Mouse (Mus musculus) liver, embryonic 15.5 days (tissue): Measurements from ENCODE around the gene Arhgef26. TPM values are rescaled to one million over a fixed set of nuclear protein-coding genes. Genes with fewer than 3 reads are reported as not detected.

Experiments
- ATAC-seq: fragments of 200-750 bp; cut with Nextera tagmentation; 2 replicates; pipeline ENCODE4 v1.8.0; 2017; ENCODE audit warnings: moderate number of reproducible peaks, mild to moderate bottlenecking, moderate library complexity; ENCODE audit not compliant: insufficient read depth
- H3K27ac ChIP-seq: fragments of 300-500 bp; sonication (generic); replicated peaks from 2 replicates; pipeline ENCODE4 v1.5.1; 2015; ENCODE audit warnings: mild to moderate bottlenecking, inconsistent platforms
- H3K27me3 ChIP-seq: fragments of 300-500 bp; sonication (generic); 2 replicates; pipeline ENCODE4 v1.6.1; 2015; ENCODE audit warnings: mild to moderate bottlenecking, inconsistent platforms
- H3K36me3 ChIP-seq: fragments of 300-500 bp; sonication (generic); replicated peaks from 2 replicates; pipeline ENCODE4 v1.6.1; 2015; ENCODE audit warnings: moderate library complexity, mild to moderate bottlenecking, inconsistent platforms
- H3K4me1 ChIP-seq: fragments of 300-500 bp; sonication (generic); replicated peaks from 2 replicates; pipeline ENCODE4 v1.6.1; 2015; ENCODE audit warnings: inconsistent platforms
- H3K4me2 ChIP-seq: fragments of 300-500 bp; sonication (generic); 2 replicates; pipeline ENCODE4 v1.6.1; 2015; ENCODE audit warnings: moderate library complexity, mild to moderate bottlenecking, inconsistent platforms
- H3K4me3 ChIP-seq: fragments of 300-500 bp; sonication (generic); replicated peaks from 2 replicates; pipeline ENCODE4 v1.5.1; 2015; ENCODE audit warnings: mild to moderate bottlenecking, inconsistent platforms
- H3K9ac ChIP-seq: fragments of 300-500 bp; sonication (generic); 2 replicates; pipeline ENCODE4 v1.6.1; 2015; ENCODE audit warnings: moderate library complexity, mild to moderate bottlenecking, inconsistent platforms
- H3K9me3 ChIP-seq: fragments of 300-500 bp; sonication (generic); replicated peaks from 2 replicates; pipeline ENCODE4 v1.6.1; 2016; ENCODE audit warnings: inconsistent platforms
- WGBS: fragments of 180-500 bp; shearing (Covaris S2); methylation state at CpG from one replicate; pipeline ENCODE4 v1.1.7; 2015; ENCODE audit warnings: mixed read lengths; ENCODE audit not compliant: insufficient replicate concordance; 5-methylcytosine and 5-hydroxymethylcytosine counted together
- polyA plus RNA-seq: library from polyadenylated mRNA; unstranded; fragments of >200 nt; fragmentation: Nextera tagmentation; extraction: Ambion mirVana; gene quantifications from 2 replicates; pipeline ENCODE4 v1.2.1, GENCODE M21; 2015

The Arhgef26 gene
- polyA plus RNA-seq, 1 experiment from 2014 or later: 0.26 TPM

DNA sequence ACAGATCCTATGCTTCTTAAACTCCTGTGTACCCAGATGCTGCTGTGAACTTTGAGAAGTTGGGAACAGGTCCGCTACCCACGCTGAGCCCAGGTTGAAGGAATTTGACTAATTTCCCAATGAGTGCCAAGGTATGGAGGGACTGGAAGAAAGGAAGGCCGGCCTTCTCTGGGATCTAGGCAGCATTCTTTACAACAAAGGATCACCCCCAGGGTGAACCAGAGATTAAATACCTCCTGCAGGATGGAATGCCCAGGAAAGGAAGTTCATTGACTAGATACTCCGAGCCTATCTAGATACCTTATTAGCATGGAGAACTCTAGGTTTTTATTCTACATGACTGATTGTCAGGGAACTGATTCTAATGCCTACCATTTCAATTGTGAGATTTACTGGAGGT lies 114.8 kb downstream of the Arhgef26 start:
- Histone ChIP-seq H3K27me3 (no peaks in the 10 kb centered on the region), H3K36me3 (no peaks in the 10 kb centered on the region), H3K27ac (no peak overlapping the region), H3K9ac (no peak overlapping the region), H3K4me3 (no peak overlapping the region), H3K4me2 (no peak overlapping the region), H3K9me3 (no peaks in the 10 kb centered on the region), H3K4me1 (no peaks in the 10 kb centered on the region)
- no peak for ATAC-seq
- 58% methylated on average over 4 of the region's 4 CpGs for WGBS

DNA sequence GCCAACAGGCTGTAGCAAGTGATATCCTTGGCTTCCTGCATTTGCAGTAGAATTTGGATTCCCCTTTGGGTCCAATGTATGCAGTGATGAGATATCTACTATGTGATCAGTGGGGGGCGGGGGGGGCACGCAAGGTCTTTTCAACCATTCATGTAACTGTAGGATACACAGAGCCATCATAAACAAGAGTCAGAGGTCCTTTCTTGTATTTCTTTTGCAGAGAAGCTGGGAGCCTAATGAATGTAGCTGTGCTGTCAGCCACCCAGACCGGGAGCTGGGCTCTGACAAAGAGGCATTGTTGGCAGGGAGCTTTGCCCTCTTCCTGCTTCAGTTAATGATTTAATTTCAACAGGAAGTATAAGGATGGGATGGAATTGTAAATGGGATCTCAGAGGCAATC lies 116.0 kb downstream of the Arhgef26 start:
- H3K36me3 ChIP-seq: no peaks in the 10 kb centered on the region
- WGBS: 52% methylated on average over 3 of the region's 3 CpGs
- no peaks in the 10 kb centered on the region for H3K9me3 ChIP-seq
- H3K27me3 ChIP-seq: no peaks in the 10 kb centered on the region
- no peak overlapping the region for H3K4me2 ChIP-seq
- no peak overlapping the region for H3K9ac ChIP-seq
- ATAC-seq: no peak
- H3K4me1 ChIP-seq: no peaks in the 10 kb centered on the region
- no peak overlapping the region for H3K27ac ChIP-seq
- H3K4me3 ChIP-seq: no peak overlapping the region

DNA sequence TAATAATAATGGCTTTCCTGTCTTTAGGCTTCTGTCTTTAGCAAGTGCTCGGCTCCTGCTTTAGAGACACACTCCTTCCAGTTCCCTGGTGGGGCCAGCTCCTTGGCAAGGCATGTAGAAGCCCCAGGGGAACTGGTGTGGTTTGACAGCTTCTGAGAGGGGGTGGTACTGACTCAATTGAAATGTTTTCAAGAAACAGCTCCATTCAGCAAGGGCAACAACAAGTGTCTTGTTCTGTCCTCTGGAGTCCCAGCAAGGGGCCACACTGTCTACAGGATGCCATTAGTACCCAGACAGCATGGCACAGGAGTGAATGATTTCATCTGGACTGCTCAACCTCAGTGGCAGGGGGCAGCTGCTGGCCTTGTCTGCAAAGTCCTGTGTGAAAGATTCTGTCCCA lies 117.7 kb downstream of the Arhgef26 start:
- Histone ChIP-seq H3K27me3 (no peaks in the 10 kb centered on the region), H3K9me3 (no peaks in the 10 kb centered on the region), H3K36me3 (no peaks in the 10 kb centered on the region), H3K27ac (no peak overlapping the region), H3K4me1 (no peaks in the 10 kb centered on the region), H3K4me2 (no peak overlapping the region), H3K4me3 (no peak overlapping the region), H3K9ac (no peak overlapping the region)
- ATAC-seq: no peak
- WGBS: 64% methylated on average over 1 of the region's 1 CpGs

- no peak for ATAC-seq
- no peaks in the 10 kb centered on the region for H3K4me1 ChIP-seq
- H3K36me3 ChIP-seq: peaks cover 4% of the 10 kb centered on the region
These were observed 120.3 kb downstream of the Arhgef26 start for GRCm38 (mm10) chr3:62458284-62459013.

GRCm38 (mm10) chr3:62459483-62459882 lies 121.3 kb downstream of the Arhgef26 start:
- Histone ChIP-seq H3K9ac (no peak overlapping the region), H3K4me1 (no peaks in the 10 kb centered on the region; the same call in 1 of the 2 replicates), H3K4me2 (no peak overlapping the region), H3K36me3 (peaks cover 4% of the 10 kb centered on the region), H3K27ac (no peak overlapping the region), H3K4me3 (no peak overlapping the region), H3K9me3 (no peaks in the 10 kb centered on the region), H3K27me3 (no peaks in the 10 kb centered on the region)
- ATAC-seq: no peak
- 78% methylated on average over 6 of the region's 6 CpGs for WGBS

More at GRCm38 (mm10) chr3:62458284-62459013, 120.3 kb downstream of the Arhgef26 start:
- no peak overlapping the region for H3K4me2 ChIP-seq
- H3K9me3 ChIP-seq: no peaks in the 10 kb centered on the region
- H3K4me3 ChIP-seq: no peak overlapping the region
- H3K27me3 ChIP-seq: no peaks in the 10 kb centered on the region
- H3K27ac ChIP-seq: no peak overlapping the region
- WGBS: 40% methylated on average over 6 of the region's 6 CpGs
- H3K9ac ChIP-seq: no peak overlapping the region

DNA sequence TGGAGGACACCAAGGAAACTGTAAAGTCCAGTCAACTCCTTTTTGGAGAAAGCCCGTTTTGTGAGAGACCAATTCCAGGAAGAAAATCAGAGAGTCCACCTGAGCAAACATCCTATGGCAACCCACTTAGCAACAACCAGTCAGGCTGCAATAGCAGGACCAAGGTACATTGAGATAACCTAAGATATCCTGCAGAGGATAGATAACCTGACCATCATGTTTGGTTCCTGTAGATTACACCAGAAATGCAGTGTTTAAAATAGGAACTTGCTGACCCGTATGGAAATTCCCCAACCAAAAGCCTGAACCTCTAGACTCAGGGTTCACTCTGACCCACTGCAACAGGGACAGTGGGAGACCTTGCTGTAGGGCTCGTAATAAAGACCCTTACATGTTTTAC lies 126.1 kb downstream of the Arhgef26 start:
- Histone ChIP-seq H3K9me3 (no peaks in the 10 kb centered on the region), H3K27me3 (no peaks in the 10 kb centered on the region), H3K4me3 (no peak overlapping the region), H3K27ac (no peak overlapping the region), H3K4me2 (no peak overlapping the region), H3K9ac (no peak overlapping the region), H3K36me3 (peaks cover 29% of the 10 kb centered on the region), H3K4me1 (no peaks in the 10 kb centered on the region; the same call in 1 of the 2 replicates)
- ATAC-seq: no peak
- 31% methylated on average over 3 of the region's 3 CpGs for WGBS

GRCm38 (mm10) chr3:62470179-62470578 lies 132.0 kb downstream of the Arhgef26 start:
- Histone ChIP-seq H3K9ac (no peak overlapping the region), H3K36me3 (peaks cover 64% of the 10 kb centered on the region), H3K4me2 (no peak overlapping the region), H3K9me3 (no peaks in the 10 kb centered on the region), H3K4me1 (no peaks in the 10 kb centered on the region), H3K4me3 (no peak overlapping the region), H3K27ac (no peak overlapping the region), H3K27me3 (no peaks in the 10 kb centered on the region)
- ATAC-seq: no peak
- 87% methylated on average over 1 of the region's 1 CpGs for WGBS

- no peak for ATAC-seq
- 73% methylated on average over 2 of the region's 2 CpGs for WGBS
- H3K36me3 ChIP-seq: peaks cover 34% of the 10 kb centered on the region
These were observed 146.2 kb downstream of the Arhgef26 start for GRCm38 (mm10) chr3:62484340-62484739.

GRCm38 (mm10) chr3:62492568-62492967 lies 154.4 kb downstream of the Arhgef26 start:
- H3K27ac ChIP-seq: no peak overlapping the region
- ATAC-seq: no peak
- no peak overlapping the region for H3K9ac ChIP-seq
- H3K4me1 ChIP-seq: no peaks in the 10 kb centered on the region
- H3K4me2 ChIP-seq: no peak overlapping the region
- no peaks in the 10 kb centered on the region for H3K9me3 ChIP-seq
- no peaks in the 10 kb centered on the region for H3K27me3 ChIP-seq
- 55% methylated on average over 6 of the region's 6 CpGs for WGBS
- no peak overlapping the region for H3K4me3 ChIP-seq
- H3K36me3 ChIP-seq: peaks cover 52% of the 10 kb centered on the region

More at GRCm38 (mm10) chr3:62484340-62484739, 146.2 kb downstream of the Arhgef26 start:
- no peak overlapping the region for H3K4me2 ChIP-seq
- no peak overlapping the region for H3K9ac ChIP-seq
- H3K9me3 ChIP-seq: no peaks in the 10 kb centered on the region
- H3K4me1 ChIP-seq: no peaks in the 10 kb centered on the region
- H3K27me3 ChIP-seq: no peaks in the 10 kb centered on the region
- no peak overlapping the region for H3K27ac ChIP-seq
- no peak overlapping the region for H3K4me3 ChIP-seq

- ATAC-seq: no peak
- WGBS: 75% methylated on average over 4 of the region's 4 CpGs
- H3K27ac ChIP-seq: no peak overlapping the region
- H3K36me3 ChIP-seq: peaks cover 39% of the 10 kb centered on the region
- H3K4me1 ChIP-seq: no peaks in the 10 kb centered on the region
- H3K9me3 ChIP-seq: no peaks in the 10 kb centered on the region
- H3K27me3 ChIP-seq: no peaks in the 10 kb centered on the region
- no peak overlapping the region for H3K9ac ChIP-seq
- no peak overlapping the region for H3K4me3 ChIP-seq
- H3K4me2 ChIP-seq: no peak overlapping the region
These were observed 161.2 kb downstream of the Arhgef26 start for GRCm38 (mm10) chr3:62499327-62499726.

DNA sequence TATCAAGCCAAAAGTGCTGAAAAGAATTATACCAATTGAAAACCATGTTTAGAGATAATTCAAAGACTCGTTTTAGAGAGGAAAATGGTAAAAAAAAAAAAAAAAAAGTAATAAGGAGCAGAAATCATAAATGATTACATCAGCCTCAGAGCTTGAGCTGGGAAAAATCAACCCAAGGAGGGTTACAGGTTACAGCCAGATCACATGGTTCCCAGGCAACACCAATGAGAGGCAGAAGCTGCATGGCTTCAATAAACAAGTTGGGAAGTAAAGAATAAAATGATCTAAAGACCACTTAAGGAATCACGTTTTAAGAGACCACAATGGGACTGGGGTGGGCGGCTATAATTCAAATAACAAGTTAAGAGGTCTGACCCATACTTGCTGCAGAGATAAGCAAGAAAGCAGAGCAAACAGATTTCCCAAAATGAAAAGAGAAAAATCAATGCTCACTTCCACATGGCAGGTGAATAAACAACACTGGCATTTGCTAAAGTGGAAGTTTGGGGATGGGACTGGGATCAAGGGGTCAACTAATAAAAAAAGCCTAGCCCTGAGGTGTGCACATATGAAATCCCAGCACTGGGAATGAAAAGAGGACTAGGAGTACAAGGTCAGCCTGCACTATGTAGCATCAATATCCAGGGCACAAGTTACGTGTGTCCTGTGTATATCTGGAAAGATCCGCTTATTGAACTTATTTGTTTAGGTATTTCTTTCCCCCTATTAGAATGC lies 167.2 kb downstream of the Arhgef26 start:
- ATAC-seq: no peak
- peaks cover 11% of the 10 kb centered on the region; the same call in 1 of the 2 replicates for H3K36me3 ChIP-seq
- peak overlapping the region; percentile 91 for H3K4me3 ChIP-seq
- no peaks in the 10 kb centered on the region; the same call in 1 of the 2 replicates for H3K27me3 ChIP-seq
- H3K4me1 ChIP-seq: peaks cover 20% of the 10 kb centered on the region
- peak overlapping the region; percentile 62 for H3K4me2 ChIP-seq
- WGBS: 45% methylated on average over 5 of the region's 5 CpGs
- H3K27ac ChIP-seq: no peak overlapping the region
- no peak overlapping the region for H3K9ac ChIP-seq
- H3K9me3 ChIP-seq: no peaks in the 10 kb centered on the region
